In the genomic region with DNA sequence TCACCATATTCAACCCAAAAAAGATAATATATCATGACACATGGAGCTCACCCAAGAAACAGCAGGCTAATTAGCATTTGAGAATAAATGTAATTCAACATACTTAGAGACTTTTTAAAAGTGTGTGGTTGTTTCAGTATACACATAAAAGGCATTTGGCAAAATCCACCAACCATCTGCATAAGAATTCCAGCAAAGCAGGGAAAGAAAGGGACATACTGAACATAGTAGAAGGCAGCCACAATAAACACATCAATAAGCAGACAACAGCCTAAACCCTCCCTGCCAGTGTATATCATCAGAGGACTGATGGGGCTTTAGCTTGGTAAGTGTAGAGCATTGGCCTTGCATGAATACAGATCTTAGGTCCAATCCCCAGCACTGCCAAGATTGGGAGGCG, we compare ENCODE assay signal across 17 mouse cellular contexts. TPM values are rescaled to one million over a fixed set of nuclear protein-coding genes. Genes with fewer than 3 reads are reported as not detected.
"Had no signal": no experiment of that assay in that cellular context is flagged by ENCODE, and none has a peak within 500 bp of the region (broad histone marks: within the 10 kb centered on the region; RNA-seq: fewer than 3 reads in every experiment).

No protein-coding gene starts in this region.

- H3K4me3 ChIP-seq: kidney, embryonic 15.5 days; limb, embryonic 12.5 days; liver, embryonic 13.5 days; lung, embryonic 15.5 days; megakaryocyte, embryonic 14.5 days; midbrain, embryonic 15.5 days; neural tube, embryonic 13.5 days had no signal

- DNase-seq: kidney, adult 2 months; kidney, postnatal 25 days; liver; liver, embryonic 13.5 days; liver, postnatal 0 days; lung, postnatal 14 days; right cerebral cortex, postnatal 14 days; thymus, adult 18-20 months; thymus, postnatal 14 days had no signal

- H3K4me2 ChIP-seq: kidney, embryonic 15.5 days; limb, embryonic 12.5 days; liver, embryonic 13.5 days; lung, embryonic 15.5 days; midbrain, embryonic 11.5 days; midbrain, embryonic 15.5 days; neural tube, embryonic 13.5 days had no signal

- ATAC-seq: midbrain, embryonic 15.5 days had no signal

- H3K27ac ChIP-seq: kidney, embryonic 15.5 days; limb, embryonic 12.5 days; liver, embryonic 13.5 days; lung, embryonic 15.5 days; macrophage; midbrain, embryonic 15.5 days; neural tube, embryonic 13.5 days had no signal

- H3K9me3 ChIP-seq: kidney, embryonic 15.5 days; limb, embryonic 12.5 days; liver, embryonic 13.5 days; lung, embryonic 15.5 days; megakaryocyte, embryonic 14.5 days; neural tube, embryonic 13.5 days had no signal

- H3K9ac ChIP-seq: kidney, embryonic 15.5 days; limb, embryonic 12.5 days; liver, embryonic 13.5 days; liver, postnatal 0 days; lung, embryonic 15.5 days; midbrain, embryonic 15.5 days; neural tube, embryonic 13.5 days had no signal

- H3K27me3 ChIP-seq: kidney, embryonic 15.5 days; limb, embryonic 12.5 days; liver, embryonic 13.5 days; lung, embryonic 15.5 days; megakaryocyte, embryonic 14.5 days; midbrain, embryonic 15.5 days; neural tube, embryonic 13.5 days had no signal

- H3K4me1 ChIP-seq: kidney, embryonic 15.5 days; limb, embryonic 12.5 days; liver, embryonic 13.5 days; lung, embryonic 15.5 days; megakaryocyte, embryonic 14.5 days; midbrain, embryonic 15.5 days; neural tube, embryonic 13.5 days had no signal

- H3K36me3 ChIP-seq: kidney, embryonic 15.5 days; limb, embryonic 12.5 days; liver, embryonic 13.5 days; lung, embryonic 15.5 days; midbrain, embryonic 15.5 days had no signal

RNA-seq across cellular contexts. Expression of gene Rnf32, which starts 49.0 kb away (rescaled TPM):
- polyA plus RNA-seq: macrophage had no signal
